Mouse (Mus musculus) liver, embryonic 15.5 days (tissue): ENCODE results near the gene Tmem229b. TPM values are rescaled to one million over a fixed set of nuclear protein-coding genes. Genes with fewer than 3 reads are reported as not detected.

ENCODE experiments used
- ATAC-seq: fragments of 200-750 bp; cut with Nextera tagmentation; 2 replicates; pipeline ENCODE4 v1.8.0; 2017; ENCODE audit warnings: moderate number of reproducible peaks, mild to moderate bottlenecking, moderate library complexity; ENCODE audit not compliant: insufficient read depth
- H3K27ac ChIP-seq: fragments of 300-500 bp; sonication (generic); replicated peaks from 2 replicates; pipeline ENCODE4 v1.5.1; 2015; ENCODE audit warnings: mild to moderate bottlenecking, inconsistent platforms
- H3K27me3 ChIP-seq: fragments of 300-500 bp; sonication (generic); 2 replicates; pipeline ENCODE4 v1.6.1; 2015; ENCODE audit warnings: mild to moderate bottlenecking, inconsistent platforms
- H3K36me3 ChIP-seq: fragments of 300-500 bp; sonication (generic); replicated peaks from 2 replicates; pipeline ENCODE4 v1.6.1; 2015; ENCODE audit warnings: moderate library complexity, mild to moderate bottlenecking, inconsistent platforms
- H3K4me1 ChIP-seq: fragments of 300-500 bp; sonication (generic); replicated peaks from 2 replicates; pipeline ENCODE4 v1.6.1; 2015; ENCODE audit warnings: inconsistent platforms
- H3K4me2 ChIP-seq: fragments of 300-500 bp; sonication (generic); 2 replicates; pipeline ENCODE4 v1.6.1; 2015; ENCODE audit warnings: moderate library complexity, mild to moderate bottlenecking, inconsistent platforms
- H3K4me3 ChIP-seq: fragments of 300-500 bp; sonication (generic); replicated peaks from 2 replicates; pipeline ENCODE4 v1.5.1; 2015; ENCODE audit warnings: mild to moderate bottlenecking, inconsistent platforms
- H3K9ac ChIP-seq: fragments of 300-500 bp; sonication (generic); 2 replicates; pipeline ENCODE4 v1.6.1; 2015; ENCODE audit warnings: moderate library complexity, mild to moderate bottlenecking, inconsistent platforms
- H3K9me3 ChIP-seq: fragments of 300-500 bp; sonication (generic); replicated peaks from 2 replicates; pipeline ENCODE4 v1.6.1; 2016; ENCODE audit warnings: inconsistent platforms
- WGBS: fragments of 180-500 bp; shearing (Covaris S2); methylation state at CpG from one replicate; pipeline ENCODE4 v1.1.7; 2015; ENCODE audit warnings: mixed read lengths; ENCODE audit not compliant: insufficient replicate concordance; 5-methylcytosine and 5-hydroxymethylcytosine counted together
- polyA plus RNA-seq: library from polyadenylated mRNA; unstranded; fragments of >200 nt; fragmentation: Nextera tagmentation; extraction: Ambion mirVana; gene quantifications from 2 replicates; pipeline ENCODE4 v1.2.1, GENCODE M21; 2015

Gene Tmem229b
- polyA plus RNA-seq, 1 experiment from 2014 or later: 3.5 TPM

- Histone ChIP-seq H3K36me3 (peaks cover 9% of the 10 kb centered on the region), H3K4me1 (peaks cover 23% of the 10 kb centered on the region), H3K27ac (no peak overlapping the region), H3K4me3 (no peak overlapping the region), H3K9ac (no peak overlapping the region), H3K27me3 (peaks cover 32% of the 10 kb centered on the region; the same call in 1 of the 2 replicates), H3K9me3 (no peaks in the 10 kb centered on the region), H3K4me2 (no peak overlapping the region)
- WGBS: 64% methylated on average over 4 of the region's 4 CpGs
- no peak for ATAC-seq
Observed at GRCm38 (mm10) chr12:78921421-78921820, 86.0 kb downstream of the Tmem229b start.

GRCm38 (mm10) chr12:78919079-78919712, 88.2 kb downstream of the Tmem229b start:
- H3K27ac ChIP-seq: no peak overlapping the region
- peaks cover 26% of the 10 kb centered on the region; the same call in 1 of the 2 replicates for H3K27me3 ChIP-seq
- no peaks in the 10 kb centered on the region for H3K9me3 ChIP-seq
- H3K36me3 ChIP-seq: peaks cover 12% of the 10 kb centered on the region
- 27% methylated on average over 16 of the region's 16 CpGs for WGBS
- peak overlapping the region; percentile 8; the same call in 1 of the 2 replicates for H3K4me3 ChIP-seq
- no peak overlapping the region for H3K9ac ChIP-seq
- peaks cover 45% of the 10 kb centered on the region for H3K4me1 ChIP-seq
- peak overlapping the region; percentile 48 for H3K4me2 ChIP-seq
- ATAC-seq: peak; percentile 30; the same call in 1 of the 2 replicates

- Histone ChIP-seq H3K4me1 (peaks cover 53% of the 10 kb centered on the region), H3K4me3 (peak overlapping the region; percentile 11; the same call in 1 of the 2 replicates), H3K27me3 (peaks cover 28% of the 10 kb centered on the region; the same call in 1 of the 2 replicates), H3K4me2 (peak overlapping the region; percentile 48), H3K36me3 (peaks cover 12% of the 10 kb centered on the region), H3K27ac (no peak overlapping the region), H3K9me3 (no peaks in the 10 kb centered on the region), H3K9ac (no peak overlapping the region)
- 17% methylated on average over 11 of the region's 11 CpGs for WGBS
- peak; percentile 43; the same call in 1 of the 2 replicates for ATAC-seq
Observed at GRCm38 (mm10) chr12:78918227-78919078, 89.0 kb downstream of the Tmem229b start.

- peaks cover 12% of the 10 kb centered on the region for H3K36me3 ChIP-seq
- H3K27ac ChIP-seq: peak overlapping the region; percentile 91
- peaks cover 40% of the 10 kb centered on the region for H3K27me3 ChIP-seq
- no peak for ATAC-seq
- H3K9me3 ChIP-seq: no peaks in the 10 kb centered on the region
- H3K4me1 ChIP-seq: peaks cover 70% of the 10 kb centered on the region
- peak overlapping the region; percentile 55; the same call in 1 of the 2 replicates for H3K4me2 ChIP-seq
- WGBS: 68% methylated on average over 3 of the region's 3 CpGs
- no peak overlapping the region for H3K4me3 ChIP-seq
- peak overlapping the region; percentile 33; the same call in 1 of the 2 replicates for H3K9ac ChIP-seq
Observed at GRCm38 (mm10) chr12:78916278-78916677, 91.1 kb downstream of the Tmem229b start.

GRCm38 (mm10) chr12:78915561-78915960, 91.9 kb downstream of the Tmem229b start:
- peak; percentile 29 for ATAC-seq
- WGBS: 18% methylated on average over 3 of the region's 3 CpGs
- H3K4me1 ChIP-seq: peaks cover 76% of the 10 kb centered on the region
- H3K4me3 ChIP-seq: no peak overlapping the region; the same call in 1 of the 2 replicates
- H3K36me3 ChIP-seq: peaks cover 12% of the 10 kb centered on the region
- no peaks in the 10 kb centered on the region for H3K9me3 ChIP-seq
- peaks cover 40% of the 10 kb centered on the region for H3K27me3 ChIP-seq
- H3K9ac ChIP-seq: peak overlapping the region; percentile 33; the same call in 1 of the 2 replicates
- peak overlapping the region; percentile 91 for H3K27ac ChIP-seq
- peak overlapping the region; percentile 55 for H3K4me2 ChIP-seq

GRCm38 (mm10) chr12:78914458-78914857, 93.0 kb downstream of the Tmem229b start:
- H3K36me3 ChIP-seq: peaks cover 12% of the 10 kb centered on the region
- no peaks in the 10 kb centered on the region for H3K9me3 ChIP-seq
- ATAC-seq: no peak
- peak overlapping the region; percentile 69 for H3K4me3 ChIP-seq
- H3K9ac ChIP-seq: peak overlapping the region; percentile 32
- H3K4me1 ChIP-seq: peaks cover 85% of the 10 kb centered on the region
- H3K4me2 ChIP-seq: peak overlapping the region; percentile 90
- H3K27me3 ChIP-seq: peaks cover 35% of the 10 kb centered on the region
- peak overlapping the region; percentile 91 for H3K27ac ChIP-seq
- 75% methylated on average over 4 of the region's 4 CpGs for WGBS

Other genes starting within 250 kb of the Tmem229b start
- 23.8 and 24.4 TPM in 2 replicates for gene Atp6v1d, start 146.0 kb downstream of the Tmem229b start, polyA plus RNA-seq
- 166 and 171 TPM in 2 replicates for gene Eif2s1, start 145.8 kb downstream of the Tmem229b start, polyA plus RNA-seq
- 41.4 and 46.1 TPM in 2 replicates for gene Plek2, start 100.7 kb downstream of the Tmem229b start, polyA plus RNA-seq
- 0.06 and 0.13 TPM in 2 replicates for gene Plekhh1, start 21.5 kb upstream of the Tmem229b start, polyA plus RNA-seq
- gene Pigh, start 82.0 kb upstream of the Tmem229b start, polyA plus RNA-seq: 5.2 and 5.7 TPM in 2 replicates
- gene Arg2, start 123.2 kb upstream of the Tmem229b start, polyA plus RNA-seq: 0.06 and 0.18 TPM in 2 replicates
- 33.1 and 33.2 TPM in 2 replicates for gene Vti1b, start 165.0 kb upstream of the Tmem229b start, polyA plus RNA-seq
- 20.8 and 22.2 TPM in 2 replicates for gene Rdh11, start 184.7 kb upstream of the Tmem229b start, polyA plus RNA-seq
- 1.3 and 1.4 TPM in 2 replicates for gene Rdh12, start 201.3 kb upstream of the Tmem229b start, polyA plus RNA-seq